Comparison of ENCODE assay signal across 8 mouse cellular contexts in genomic region chr6:30403465-30403864, GRCm38 (mm10). TPM values are rescaled to one million over a fixed set of nuclear protein-coding genes. Genes with fewer than 3 reads are reported as not detected.
DNase-seq lines count a peak whose midpoint lies in the region; ATAC-seq and TF ChIP-seq lines count a peak whose summit lies in the region.

No protein-coding gene starts in this region.

- H3K9me3 ChIP-seq in ES-E14 (ENCODE audit: control insufficient read depth, insufficient read depth, low read depth, low read length), result no peaks in the 10 kb centered on the region
- H3K9me3 ChIP-seq in forebrain, embryonic 11.5 days (ENCODE audit: control insufficient read depth, low read length), result no peaks in the 10 kb centered on the region
- H3K9me3 ChIP-seq in heart, postnatal 0 days (replicated peaks; ENCODE audit: control insufficient read depth, low read length), result no peaks in the 10 kb centered on the region
- no peaks in the 10 kb centered on the region for H3K9me3 ChIP-seq in liver, embryonic 12.5 days (replicated peaks)
- no peaks in the 10 kb centered on the region for H3K9me3 ChIP-seq in stomach, embryonic 15.5 days

- peak; percentile 54 for DNase-seq in ES-E14 (ENCODE audit: low read depth, low spot score)
- DNase-seq in c-Kit-positive CD71-negative TER-119-negative erythroid progenitor cells, embryonic 14.5 days (ENCODE audit: low read depth), result peak; percentile 74
- peak; percentile 66 for DNase-seq in forebrain, embryonic 11.5 days (ENCODE audit: low spot score)
- DNase-seq in heart, postnatal 0 days (ENCODE audit: low spot score), result peak; percentile 92
- DNase-seq in kidney, postnatal 25 days, result peak; percentile 68 to 79

- in situ Hi-C loops in ES-E14 (cut with MboI; ENCODE audit: low sequenced_read_pairs in 2 of 2, unreplicated experiment in 2 of 2), result loop anchor here in 1 of 2 experiments (25.0 kb wide), 1 partner anchor 584 kb away; no protein-coding TSS in a partner anchor

- H3K27ac ChIP-seq in ES-E14 (ENCODE audit: insufficient read depth, low read depth, low read length, poor library complexity, severe bottlenecking), result no peak overlapping the region
- H3K27ac ChIP-seq in forebrain, embryonic 11.5 days (ENCODE audit: low read depth, low read length), result no peak overlapping the region
- H3K27ac ChIP-seq in heart, postnatal 0 days (ENCODE audit: low read depth), result no peak overlapping the region
- H3K27ac ChIP-seq in liver, embryonic 12.5 days, result no peak overlapping the region
- no peak overlapping the region for H3K27ac ChIP-seq in stomach, embryonic 15.5 days

- no peak for TF ChIP-seq EP300 in heart, postnatal 0 days (IDR thresholded peaks at IDR 0.05; ENCODE audit: low read depth)

- H3ac ChIP-seq in myocyte (ENCODE audit: control insufficient read depth, insufficient read length), result no peak overlapping the region

- H3K4me3 ChIP-seq in ES-E14 (ENCODE audit: insufficient read depth in 1 of 2, low read depth in 1 of 2, low read length in 2 of 2, poor library complexity in 1 of 2, severe bottlenecking in 1 of 2), result 0 out of 4 replicates have a peak overlapping the region, but pooled peaks of 1 of the 2 experiments have one; percentile 8
- no peak overlapping the region for H3K4me3 ChIP-seq in forebrain, embryonic 11.5 days (ENCODE audit: low read depth, low read length)
- H3K4me3 ChIP-seq in heart, postnatal 0 days (ENCODE audit: low read depth, low read length), result 0 out of 2 replicates have a peak overlapping the region, but pooled peaks have one; percentile 18
- H3K4me3 ChIP-seq in liver, embryonic 12.5 days, result peak overlapping the region; percentile 27
- peak overlapping the region; percentile 55 for H3K4me3 ChIP-seq in myocyte
- no peak overlapping the region; the same call in 1 of the 2 replicates for H3K4me3 ChIP-seq in stomach, embryonic 15.5 days (replicated peaks)

- peaks cover 0 to 12% of the 10 kb centered on the region in 2 experiments; a peak in 3 of 4 replicates for H3K4me1 ChIP-seq in ES-E14 (ENCODE audit: control insufficient read depth in 2 of 2, insufficient read depth in 2 of 2, low read length in 2 of 2, poor library complexity in 1 of 2)
- H3K4me1 ChIP-seq in forebrain, embryonic 11.5 days (replicated peaks; ENCODE audit: control insufficient read depth, insufficient read depth, low read length), result peaks cover 3% of the 10 kb centered on the region; the same call in 1 of the 2 replicates
- H3K4me1 ChIP-seq in heart, postnatal 0 days (ENCODE audit: control insufficient read depth, insufficient read depth), result peaks cover 8% of the 10 kb centered on the region; the same call in 1 of the 2 replicates
- peaks cover 30% of the 10 kb centered on the region for H3K4me1 ChIP-seq in liver, embryonic 12.5 days
- no peaks in the 10 kb centered on the region for H3K4me1 ChIP-seq in stomach, embryonic 15.5 days

- no peak overlapping the region for H3K9ac ChIP-seq in ES-E14 (ENCODE audit: insufficient read depth, low read depth, low read length, poor library complexity, severe bottlenecking)
- H3K9ac ChIP-seq in forebrain, embryonic 11.5 days (ENCODE audit: low read length), result peak overlapping the region; percentile 39; the same call in 1 of the 2 replicates
- H3K9ac ChIP-seq in heart, postnatal 0 days (replicated peaks; ENCODE audit: low read depth, low read length), result no peak overlapping the region
- no peak overlapping the region; the same call in 1 of the 2 replicates for H3K9ac ChIP-seq in liver, embryonic 12.5 days
- H3K9ac ChIP-seq in stomach, embryonic 15.5 days, result no peak overlapping the region

- no peak for TF ChIP-seq POLR2A in myocyte (IDR thresholded peaks at IDR 0.05; ENCODE audit: insufficient read length, low read depth)

- peaks cover 63% of the 10 kb centered on the region for H3K79me2 ChIP-seq in myocyte (ENCODE audit: control insufficient read depth, insufficient read depth)

- ATAC-seq in forebrain, embryonic 11.5 days (replicated peaks; ENCODE audit: low FRiP score), result no peak
- ATAC-seq in heart, postnatal 0 days (ENCODE audit: insufficient read depth, low read depth), result no peak
- no peak for ATAC-seq in liver, embryonic 12.5 days
- ATAC-seq in stomach, embryonic 15.5 days (ENCODE audit: insufficient read depth, low FRiP score, low read depth), result no peak

- peak overlapping the region; percentile 19; the same call in 1 of the 2 replicates for H3K4me2 ChIP-seq in forebrain, embryonic 11.5 days (ENCODE audit: low read depth, low read length, severe bottlenecking)
- peak overlapping the region; percentile 43 for H3K4me2 ChIP-seq in heart, postnatal 0 days (ENCODE audit: low read depth, low read length)
- peak overlapping the region; percentile 58 for H3K4me2 ChIP-seq in liver, embryonic 12.5 days
- peak overlapping the region; percentile 74 for H3K4me2 ChIP-seq in myocyte (ENCODE audit: low read depth)
- peak overlapping the region; percentile 43 for H3K4me2 ChIP-seq in stomach, embryonic 15.5 days

- 22% methylated on average over 4 of the region's 4 CpGs for WGBS in forebrain, embryonic 11.5 days
- WGBS in heart, postnatal 0 days, result 23% methylated on average over 4 of the region's 4 CpGs
- 23% methylated on average over 4 of the region's 4 CpGs for WGBS in liver, embryonic 12.5 days (ENCODE audit: insufficient replicate concordance)
- WGBS in stomach, embryonic 15.5 days, result 21% methylated on average over 4 of the region's 4 CpGs

- peak; percentile 97 for TF ChIP-seq CTCF in heart, postnatal 0 days (IDR thresholded peaks at IDR 0.05; ENCODE audit: low read depth)

- H3K27me3 ChIP-seq in forebrain, embryonic 11.5 days (ENCODE audit: control insufficient read depth, insufficient read depth, low read length), result no peaks in the 10 kb centered on the region
- H3K27me3 ChIP-seq in heart, postnatal 0 days (ENCODE audit: control insufficient read depth, insufficient read depth, low read length), result no peaks in the 10 kb centered on the region
- H3K27me3 ChIP-seq in liver, embryonic 12.5 days (replicated peaks), result peaks cover 6% of the 10 kb centered on the region; the same call in 1 of the 2 replicates
- no peaks in the 10 kb centered on the region for H3K27me3 ChIP-seq in myocyte (ENCODE audit: control insufficient read depth, insufficient read depth, insufficient read length)
- no peaks in the 10 kb centered on the region for H3K27me3 ChIP-seq in stomach, embryonic 15.5 days (replicated peaks)

- H3K36me3 ChIP-seq in ES-E14 (ENCODE audit: control insufficient read depth, insufficient read depth, low read length, poor library complexity, severe bottlenecking) (no peaks in the 10 kb centered on the region), myocyte (ENCODE audit: control insufficient read depth, insufficient read depth) (no peaks in the 10 kb centered on the region)
- no peaks in the 10 kb centered on the region for H3K36me3 ChIP-seq in forebrain, embryonic 11.5 days (ENCODE audit: control insufficient read depth, insufficient read depth, low read length)
- no peaks in the 10 kb centered on the region for H3K36me3 ChIP-seq in heart, postnatal 0 days (replicated peaks; ENCODE audit: control insufficient read depth, insufficient read depth, low read length)
- H3K36me3 ChIP-seq in liver, embryonic 12.5 days, result 0 out of 2 replicates have a peak, but pooled peaks cover 3% of the 10 kb centered on the region
- no peaks in the 10 kb centered on the region for H3K36me3 ChIP-seq in stomach, embryonic 15.5 days

TF ChIP-seq in ES-E14, 5 proteins besides CTCF, POLR2A, EP300 and RAD21:
- TF ChIP-seq MAFK (IDR thresholded peaks at IDR 0.05; ENCODE audit: insufficient read depth, low read depth, low read length) (no peak), ZC3H11A (IDR thresholded peaks at IDR 0.05; ENCODE audit: borderline replicate concordance, low read depth, low read length) (peak; percentile 78; the same call in 1 of the 2 replicates), ZNF384 (IDR thresholded peaks at IDR 0.05; ENCODE audit: low read depth, low read length) (no peak), HCFC1 (IDR thresholded peaks at IDR 0.05; ENCODE audit: borderline replicate concordance, insufficient read depth, low read length) (no peak)

TF ChIP-seq in myocyte, 11 proteins besides CTCF, POLR2A, EP300 and RAD21:
- no peak for TF ChIP-seq CEBPB (IDR thresholded peaks at IDR 0.05; ENCODE audit: insufficient read depth, poor library complexity, severe bottlenecking)
- TF ChIP-seq TCF12 (IDR thresholded peaks at IDR 0.05; ENCODE audit: insufficient read depth, poor library complexity, severe bottlenecking), result no peak
- TF ChIP-seq USF1 (IDR thresholded peaks at IDR 0.05; ENCODE audit: low read depth), result no peak
- TF ChIP-seq SRF (IDR thresholded peaks at IDR 0.05; ENCODE audit: control insufficient read depth, insufficient read length, low read depth), result no peak
- TF ChIP-seq TCF3 (IDR thresholded peaks at IDR 0.05; ENCODE audit: insufficient read length, low read depth), result no peak
- TF ChIP-seq POLR2AphosphoS2 (IDR thresholded peaks at IDR 0.05; ENCODE audit: insufficient read length, low read depth), result no peak
- no peak for TF ChIP-seq MAX (IDR thresholded peaks at IDR 0.05; ENCODE audit: low read depth)
- no peak for TF ChIP-seq MYOD1 (IDR thresholded peaks at IDR 0.05; ENCODE audit: control insufficient read depth in 1 of 3, insufficient read length in 2 of 3, low read depth in 2 of 3)
- TF ChIP-seq E2F4 (IDR thresholded peaks at IDR 0.05; ENCODE audit: insufficient read depth), result no peak
- no peak for TF ChIP-seq REST (IDR thresholded peaks at IDR 0.05; ENCODE audit: insufficient read depth, insufficient read length)
- no peak for TF ChIP-seq MYOG (IDR thresholded peaks at IDR 0.05; ENCODE audit: control insufficient read depth in 1 of 3, insufficient read depth in 1 of 3, insufficient read length in 2 of 3, low read depth in 2 of 3)

RNA-seq across cellular contexts. Expression of gene Klhdc10, which starts 1.8 kb away (rescaled TPM):
- 44.2 and 48.9 TPM in 2 replicates for total RNA-seq in ES-E14 (2012; rRNA removed)
- polyA plus RNA-seq in forebrain, embryonic 11.5 days (2014; fragmentation: Nextera tagmentation; extraction: Ambion mirVana), result 33.0 and 37.4 TPM in 2 replicates
- total RNA-seq in heart, postnatal 0 days (2014; rRNA removed; ENCODE audit: low replicate concordance), result 58.7 and 86.7 TPM in 2 replicates
- 10.5 and 11.8 TPM in 2 replicates for polyA plus RNA-seq in heart, postnatal 0 days (2015; fragmentation: Nextera tagmentation; extraction: Ambion mirVana)
- polyA plus RNA-seq in liver, embryonic 12.5 days (2016; fragmentation: Nextera tagmentation; extraction: Ambion mirVana), result 18.8 and 20.1 TPM in 2 replicates
- 49.1 TPM for polyA plus RNA-seq in myocyte (2012; fragmentation: generic; extraction: Trizol)
- 16.8 and 20.8 TPM in 2 replicates for polyA plus RNA-seq in stomach, embryonic 15.5 days (2015; fragmentation: Nextera tagmentation; extraction: Ambion mirVana)

RNA-seq across cellular contexts. Expression of gene Zc3hc1, which starts 12.6 kb away (rescaled TPM):
- 50.5 and 64.4 TPM in 2 replicates for total RNA-seq in ES-E14 (2012; rRNA removed)
- 71.2 and 74.0 TPM in 2 replicates for polyA plus RNA-seq in forebrain, embryonic 11.5 days (2014; fragmentation: Nextera tagmentation; extraction: Ambion mirVana)
- 35.0 and 40.4 TPM in 2 replicates for total RNA-seq in heart, postnatal 0 days (2014; rRNA removed; ENCODE audit: low replicate concordance)
- 24.3 and 27.8 TPM in 2 replicates for polyA plus RNA-seq in heart, postnatal 0 days (2015; fragmentation: Nextera tagmentation; extraction: Ambion mirVana)
- 40.8 and 41.9 TPM in 2 replicates for polyA plus RNA-seq in liver, embryonic 12.5 days (2016; fragmentation: Nextera tagmentation; extraction: Ambion mirVana)
- polyA plus RNA-seq in myocyte (2012; fragmentation: generic; extraction: Trizol), result 35.2 TPM
- polyA plus RNA-seq in stomach, embryonic 15.5 days (2015; fragmentation: Nextera tagmentation; extraction: Ambion mirVana), result 40.2 and 43.5 TPM in 2 replicates

Comparison
In these comparisons a context has a peak if more than half of its experiments do, and no peak if none do; other contexts are left out.
1. H3K4me3 ChIP-seq: peak in heart, postnatal 0 days (single experiment), liver, embryonic 12.5 days (single experiment) and myocyte (single experiment); none in forebrain, embryonic 11.5 days (single experiment) and stomach, embryonic 15.5 days (single experiment).
2. H3K4me2 ChIP-seq: peak in every context shown above with its lines; median percentile 74 in myocyte; 58 in liver, embryonic 12.5 days; 43 in heart, postnatal 0 days; 43 in stomach, embryonic 15.5 days; 19 in forebrain, embryonic 11.5 days.
3. Peak in every context shown above with its lines, with median percentiles within 50 percentile points of each other: DNase-seq.